Mouse (Mus musculus): Measurements from ENCODE around the gene Ttc34.

Ttc34 gene

DNA sequence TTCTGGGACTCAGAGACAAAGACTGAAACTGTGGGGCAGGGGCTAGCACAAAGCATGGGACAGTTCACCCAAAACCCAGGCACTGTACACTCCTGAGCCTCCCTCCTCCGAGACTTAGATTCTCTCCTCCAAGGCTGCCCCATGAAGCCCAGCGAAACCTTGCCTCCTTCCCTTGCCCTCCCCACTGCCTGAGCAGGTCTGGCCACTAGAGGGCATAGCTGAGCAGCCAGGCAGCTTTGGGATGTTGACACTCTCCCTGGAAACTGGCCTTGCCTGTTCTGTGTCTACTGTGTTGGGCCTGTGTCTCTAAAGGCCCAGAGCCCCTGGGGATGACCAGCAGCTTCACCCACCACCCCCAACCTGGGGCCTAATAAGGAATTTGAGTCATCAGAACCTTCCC is at the start of gene Ttc34:
Ttc34 (plus strand) TSS at position 290 of the 400 bp plus-strand sequence.
- peak; percentile 59 to 75 for DNase-seq (ENCODE audit: low spot score in 2 of 2)

DNA sequence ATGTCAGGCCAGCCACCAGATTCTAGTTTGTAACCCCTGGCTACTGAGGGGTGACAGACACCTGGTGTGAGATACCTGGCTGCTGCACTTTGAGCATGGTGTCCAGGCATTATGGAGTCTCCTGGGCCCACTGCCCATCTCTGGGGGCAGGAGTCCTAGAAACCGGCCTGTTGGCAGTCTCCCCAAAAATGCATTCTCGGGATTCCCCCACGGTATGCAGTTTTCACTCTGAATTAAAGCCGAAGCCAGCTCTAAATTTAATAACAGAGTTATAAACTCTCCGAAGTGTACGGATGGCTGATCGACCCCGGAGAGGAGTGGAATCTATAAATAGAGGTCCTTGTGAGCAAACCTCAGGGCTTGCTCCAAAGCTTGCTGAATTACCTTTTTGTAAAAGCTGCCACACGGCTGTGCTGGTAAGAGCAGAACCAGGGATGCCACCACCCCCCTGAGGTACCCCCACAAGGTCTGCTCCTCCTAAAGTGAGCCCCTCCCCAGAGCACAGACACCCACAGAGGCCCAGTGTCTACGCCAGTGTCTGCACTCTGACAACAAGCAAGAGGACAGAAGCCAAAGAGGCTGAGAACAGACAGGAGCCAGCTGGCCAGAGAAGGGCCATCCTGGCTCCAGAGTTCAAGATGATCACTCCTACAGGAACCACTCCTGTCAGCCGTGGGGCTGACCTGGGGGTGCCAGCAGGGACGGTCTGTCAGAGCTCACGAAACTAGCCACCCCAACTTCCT is 49.1 kb upstream of the Ttc34 start:
- DNase-seq (ENCODE audit: low spot score in 2 of 2) = peak in 1 of 2 experiments; percentile 22

DNA sequence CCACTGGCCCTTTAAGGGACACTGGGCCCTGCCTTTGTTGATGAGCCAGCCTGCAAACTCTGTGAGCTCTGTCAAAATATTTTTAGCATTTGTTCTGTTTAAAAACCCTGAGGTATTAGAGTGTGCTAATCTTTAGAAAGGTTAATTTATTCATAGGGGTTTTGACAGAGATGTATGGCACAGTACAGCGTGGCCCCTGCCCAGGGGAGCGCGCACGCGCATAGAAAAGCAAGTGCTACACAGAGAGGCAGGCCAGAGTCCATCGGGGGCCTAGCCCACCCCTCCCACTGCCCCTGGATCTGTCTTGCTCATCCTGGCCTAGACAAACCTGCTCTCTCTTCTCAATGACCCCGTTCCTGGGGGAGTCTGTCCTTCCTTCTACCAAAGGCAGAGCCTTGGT is 45.4 kb upstream of the Ttc34 start:
- DNase-seq (ENCODE audit: low spot score in 2 of 2) = no peak

- no peak for DNase-seq (ENCODE audit: low spot score in 2 of 2)
Measured at GRCm38 (mm10) chr4:154793499-154793898, 43.8 kb upstream of the Ttc34 start.

DNA sequence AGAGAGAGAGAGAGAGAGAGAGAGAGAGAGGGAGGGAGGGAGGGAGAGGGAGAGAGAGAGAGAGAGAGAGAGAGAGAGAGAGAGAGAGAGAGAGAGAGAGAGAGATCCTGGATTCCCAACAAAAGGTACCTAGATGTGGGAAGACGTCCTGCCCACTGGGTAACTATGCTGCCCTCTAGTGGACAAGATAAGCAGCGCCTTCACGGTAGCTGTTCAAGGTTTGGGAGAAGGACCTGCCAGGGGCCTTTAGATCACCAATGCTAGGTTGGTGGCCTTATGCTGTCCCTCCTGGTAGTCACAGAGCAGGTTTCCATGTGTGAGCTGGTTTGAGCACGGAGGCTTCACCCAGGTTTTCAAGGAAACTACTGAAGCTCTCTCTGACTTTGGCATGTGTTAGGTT is 39.4 kb upstream of the Ttc34 start:
- DNase-seq (ENCODE audit: low spot score in 2 of 2) = no peak

- DNase-seq (ENCODE audit: low spot score in 2 of 2) = no peak
Measured at GRCm38 (mm10) chr4:154800543-154800942, 36.7 kb upstream of the Ttc34 start.

GRCm38 (mm10) chr4:154802210-154802609 is 35.0 kb upstream of the Ttc34 start:
- DNase-seq (ENCODE audit: low spot score in 2 of 2) = no peak

GRCm38 (mm10) chr4:154825662-154826061 is 11.6 kb upstream of the Ttc34 start:
- DNase-seq (ENCODE audit: low spot score in 2 of 2) = peak in 1 of 2 experiments; percentile 37

DNA sequence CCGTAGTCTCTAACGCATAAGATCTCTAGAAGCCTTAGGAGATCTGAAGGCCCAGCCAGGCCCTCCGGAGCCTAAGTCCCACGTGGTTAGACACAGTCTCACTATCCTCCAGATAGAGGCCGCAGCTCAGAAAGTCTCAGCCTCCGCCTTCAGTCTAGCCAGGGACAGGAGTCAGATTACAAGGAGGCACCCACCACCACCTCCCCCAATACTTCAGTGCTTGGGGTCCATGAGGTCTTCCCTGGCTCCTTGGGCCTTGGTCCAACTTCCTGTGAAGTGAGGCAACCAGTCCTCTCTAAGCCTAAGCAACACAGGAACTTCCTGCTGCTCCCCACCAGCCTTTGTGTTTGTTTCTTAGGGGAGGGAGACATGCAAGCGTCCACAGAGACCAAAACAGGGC is 11.0 kb upstream of the Ttc34 start:
- no peak for DNase-seq (ENCODE audit: low spot score in 2 of 2)

DNA sequence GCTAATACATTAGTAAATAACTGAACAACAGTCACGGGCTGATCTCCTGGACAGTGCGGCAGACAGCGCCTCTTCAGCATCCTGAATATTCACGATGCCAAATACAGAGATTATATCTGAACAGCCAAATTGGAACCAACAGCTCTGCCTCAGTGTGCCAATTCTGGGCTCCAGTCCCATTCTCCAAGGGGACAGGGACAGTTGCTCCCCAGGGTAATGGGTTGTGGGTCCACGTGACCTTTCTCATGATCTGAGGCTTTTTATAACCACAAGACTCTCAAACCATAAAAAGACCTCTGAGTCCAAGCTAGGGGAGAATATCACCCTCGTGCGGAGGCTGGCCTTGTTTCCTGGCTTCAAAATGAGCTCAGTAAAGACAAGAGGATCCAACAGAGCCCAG is 10.1 kb upstream of the Ttc34 start:
- no peak for DNase-seq (ENCODE audit: low spot score in 2 of 2)

GRCm38 (mm10) chr4:154827861-154828610 is 9.2 kb upstream of the Ttc34 start:
- no peak for DNase-seq (ENCODE audit: low spot score in 2 of 2)

DNA sequence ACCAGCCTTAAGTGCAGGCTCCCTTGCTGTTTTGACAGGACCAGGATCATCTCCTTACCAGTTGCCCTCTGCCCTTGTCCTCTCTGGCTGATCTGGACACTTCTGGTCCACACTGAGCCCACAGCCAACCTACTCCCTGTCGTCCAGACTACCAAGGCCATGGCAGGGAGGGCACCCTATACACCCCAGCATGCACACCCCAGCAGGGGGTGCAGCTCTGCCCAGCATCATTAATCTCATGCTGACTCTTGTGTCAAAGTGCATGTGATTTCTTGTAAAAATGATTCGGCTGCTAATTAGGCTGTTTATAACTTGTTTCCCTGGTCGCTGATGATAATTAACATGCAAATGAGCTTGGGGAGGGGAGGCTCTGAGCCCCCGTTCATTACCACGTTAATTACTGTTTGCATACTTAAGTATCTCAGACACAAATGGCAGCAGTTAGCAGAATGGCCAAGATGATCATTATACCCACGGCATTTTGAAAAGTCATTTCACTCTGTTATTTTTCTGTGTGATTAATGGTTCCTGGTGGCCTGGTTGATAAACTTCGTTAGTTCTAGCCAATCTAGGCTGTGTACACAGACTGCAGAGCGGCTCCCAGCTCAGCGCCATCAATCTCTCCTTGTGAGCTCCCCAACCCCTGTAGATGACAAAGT is 5.2 kb upstream of the Ttc34 start:
- no peak for DNase-seq (ENCODE audit: low spot score in 2 of 2)

GRCm38 (mm10) chr4:154836183-154836915 is 910 bp upstream of the Ttc34 start:
- no peak for DNase-seq (ENCODE audit: low spot score in 2 of 2)

DNA sequence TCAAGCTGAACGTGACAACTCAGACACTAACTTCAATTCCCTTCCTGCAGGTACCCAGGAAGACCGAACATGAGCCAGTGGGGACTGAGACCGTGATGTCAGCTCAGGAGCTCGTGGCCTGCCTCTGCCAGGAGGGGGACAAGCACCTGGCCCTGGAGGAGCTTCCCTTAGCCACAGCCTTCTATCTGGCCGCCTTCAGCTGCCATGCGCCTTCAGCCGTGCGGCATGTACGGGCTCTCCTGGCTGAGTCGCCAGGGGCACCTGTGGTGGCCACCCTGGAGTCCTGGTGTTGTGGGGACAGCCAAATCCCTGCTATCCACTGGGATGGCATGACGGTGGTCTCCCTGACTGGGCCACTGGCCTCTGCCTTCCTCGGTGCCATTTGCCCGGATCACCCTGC is 1.5 kb downstream of the Ttc34 start:
- DNase-seq (ENCODE audit: low spot score in 2 of 2) = no peak

DNA sequence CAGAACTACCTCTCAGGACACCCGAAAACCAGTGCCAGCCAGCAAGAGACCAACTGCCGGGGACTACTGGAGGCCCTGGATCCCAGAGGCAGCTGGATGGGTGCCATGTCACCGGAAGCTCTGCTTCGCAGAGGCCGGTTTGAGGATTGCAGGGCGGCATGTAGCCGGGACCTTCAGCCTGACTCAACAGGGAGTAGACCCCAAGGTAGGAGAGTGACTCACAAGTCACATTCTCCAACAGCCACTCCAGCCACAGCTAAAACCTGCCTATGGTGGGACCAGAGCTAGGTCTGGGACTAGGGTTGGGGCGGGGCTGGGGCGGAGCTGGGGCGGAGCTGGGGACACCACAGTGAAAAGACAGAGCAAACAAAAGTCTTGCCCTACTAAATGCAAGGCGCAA is 2.1 kb downstream of the Ttc34 start:
- DNase-seq (ENCODE audit: low spot score in 2 of 2) = no peak

- DNase-seq (ENCODE audit: low spot score in 2 of 2) = peak in 1 of 2 experiments; percentile 43
Measured at GRCm38 (mm10) chr4:154852696-154853095, 15.4 kb downstream of the Ttc34 start.

DNA sequence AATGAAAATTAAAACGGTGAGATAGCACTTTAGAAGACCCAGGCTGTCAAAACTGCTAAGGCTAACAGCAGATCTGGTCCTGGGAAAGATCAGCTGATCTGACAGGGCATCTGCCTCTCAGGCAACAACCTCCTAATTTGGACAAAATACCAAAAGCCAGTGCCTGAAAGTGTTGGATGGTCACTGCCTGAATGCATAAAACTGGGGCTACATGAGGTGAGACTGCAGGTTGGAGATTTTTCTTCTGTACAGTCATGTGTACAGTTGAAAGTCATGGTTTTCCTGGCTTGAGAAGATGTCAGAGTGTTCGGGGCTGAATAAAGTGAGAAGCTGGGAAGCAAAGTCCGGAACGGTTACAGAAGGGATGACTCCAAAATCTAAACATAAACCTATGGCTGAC is 16.6 kb downstream of the Ttc34 start:
- DNase-seq (ENCODE audit: low spot score in 2 of 2) = no peak

DNA sequence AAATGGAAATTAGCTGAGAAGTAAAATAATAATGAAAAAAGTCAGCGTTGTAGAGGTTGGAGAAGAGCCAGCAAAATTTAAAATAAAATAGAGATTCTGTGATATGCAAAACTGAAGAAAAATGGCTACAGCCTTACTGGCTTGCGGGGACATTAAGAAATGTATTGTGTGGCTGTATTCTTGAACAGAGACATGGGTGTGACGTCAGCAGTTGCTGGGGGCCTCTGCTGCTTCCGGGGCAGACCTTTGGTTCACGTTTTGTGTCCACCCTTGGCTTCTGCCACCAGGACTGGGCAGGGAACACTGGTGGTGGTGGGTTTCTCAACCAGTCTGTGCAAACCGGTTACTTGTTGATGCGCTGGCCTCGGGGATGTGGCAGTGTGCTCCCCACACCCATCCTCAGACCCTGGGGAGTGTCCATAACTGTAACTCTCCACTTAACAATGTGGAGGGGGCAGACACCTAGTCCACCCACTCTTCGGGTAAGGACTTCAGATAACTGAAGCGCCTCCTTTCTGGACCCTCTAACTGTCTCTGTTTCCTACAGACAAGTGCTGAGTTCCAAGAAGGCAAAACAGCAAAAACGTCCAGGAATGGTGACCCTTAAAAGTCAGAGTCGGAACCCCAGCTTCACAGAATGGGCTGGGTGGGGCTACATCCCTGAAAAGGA is 17.6 kb downstream of the Ttc34 start:
- DNase-seq (ENCODE audit: low spot score in 2 of 2) = peak in 1 of 2 experiments; percentile 39

DNA sequence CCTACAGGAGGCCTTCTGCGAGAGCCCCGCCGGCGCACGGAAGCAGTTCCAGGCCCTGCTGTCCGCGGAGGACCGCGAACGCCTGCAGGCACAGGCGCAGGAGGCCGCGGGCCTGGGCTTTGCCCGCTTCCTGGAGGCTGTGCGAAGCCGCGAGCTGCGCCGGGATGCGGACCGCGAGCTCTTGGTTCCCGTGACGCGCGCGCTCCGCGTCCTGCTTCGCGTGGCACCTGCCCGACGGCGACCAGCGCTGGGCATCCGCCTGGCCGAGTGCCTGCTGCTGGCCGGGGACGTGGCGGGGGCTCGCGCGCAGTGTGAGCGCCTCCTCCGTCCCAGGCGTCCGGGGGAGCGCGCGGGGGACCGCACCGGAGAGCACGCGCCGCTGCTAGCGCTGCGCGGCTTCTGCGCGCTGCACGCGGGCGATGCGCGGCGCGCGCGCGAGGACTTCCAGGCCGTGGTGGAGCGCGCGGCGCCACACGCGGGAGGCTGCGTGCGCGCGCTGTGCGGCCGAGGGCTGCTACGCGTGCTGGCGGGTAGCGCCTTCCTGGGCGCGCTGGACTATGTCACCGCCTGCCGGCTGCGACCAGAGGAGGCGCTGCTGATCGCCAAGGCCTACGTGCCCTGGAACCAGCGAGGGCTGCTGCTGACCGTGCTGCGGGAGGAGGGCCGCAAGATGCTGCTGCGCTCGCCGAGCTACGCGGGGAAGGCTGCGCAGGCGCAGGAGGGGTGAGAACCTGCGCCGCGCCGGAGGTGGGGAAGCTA is 18.6 kb downstream of the Ttc34 start:
- peak; percentile 67 to 78 for DNase-seq (ENCODE audit: low spot score in 2 of 2)

GRCm38 (mm10) chr4:154856480-154856837 is 19.2 kb downstream of the Ttc34 start:
- DNase-seq (ENCODE audit: low spot score in 2 of 2) = peak in 1 of 2 experiments; percentile 25

DNA sequence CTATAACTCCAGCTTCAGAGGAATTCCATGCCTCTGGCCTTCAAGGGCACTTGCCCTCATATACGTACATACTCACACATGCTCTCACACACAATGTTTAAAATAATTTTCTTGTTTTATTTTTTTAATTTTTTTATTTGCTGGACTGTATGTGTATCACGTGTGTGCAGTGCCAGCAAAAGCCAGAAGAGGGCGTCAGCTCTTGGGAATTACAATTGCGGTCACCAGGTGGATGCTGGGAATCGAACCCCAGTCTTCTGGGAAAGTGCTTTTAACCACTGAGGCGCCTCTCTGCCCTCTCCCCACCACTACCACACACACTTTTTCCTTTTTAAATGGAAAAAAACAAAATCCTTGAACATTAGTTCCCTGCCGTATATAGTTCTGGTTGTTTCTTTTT is 19.6 kb downstream of the Ttc34 start:
- peak in 1 of 2 experiments; percentile 57 for DNase-seq (ENCODE audit: low spot score in 2 of 2)

All from urinary bladder, postnatal 4 days (tissue).